8 mouse cellular contexts compared by ENCODE assay signal in the genomic region with DNA sequence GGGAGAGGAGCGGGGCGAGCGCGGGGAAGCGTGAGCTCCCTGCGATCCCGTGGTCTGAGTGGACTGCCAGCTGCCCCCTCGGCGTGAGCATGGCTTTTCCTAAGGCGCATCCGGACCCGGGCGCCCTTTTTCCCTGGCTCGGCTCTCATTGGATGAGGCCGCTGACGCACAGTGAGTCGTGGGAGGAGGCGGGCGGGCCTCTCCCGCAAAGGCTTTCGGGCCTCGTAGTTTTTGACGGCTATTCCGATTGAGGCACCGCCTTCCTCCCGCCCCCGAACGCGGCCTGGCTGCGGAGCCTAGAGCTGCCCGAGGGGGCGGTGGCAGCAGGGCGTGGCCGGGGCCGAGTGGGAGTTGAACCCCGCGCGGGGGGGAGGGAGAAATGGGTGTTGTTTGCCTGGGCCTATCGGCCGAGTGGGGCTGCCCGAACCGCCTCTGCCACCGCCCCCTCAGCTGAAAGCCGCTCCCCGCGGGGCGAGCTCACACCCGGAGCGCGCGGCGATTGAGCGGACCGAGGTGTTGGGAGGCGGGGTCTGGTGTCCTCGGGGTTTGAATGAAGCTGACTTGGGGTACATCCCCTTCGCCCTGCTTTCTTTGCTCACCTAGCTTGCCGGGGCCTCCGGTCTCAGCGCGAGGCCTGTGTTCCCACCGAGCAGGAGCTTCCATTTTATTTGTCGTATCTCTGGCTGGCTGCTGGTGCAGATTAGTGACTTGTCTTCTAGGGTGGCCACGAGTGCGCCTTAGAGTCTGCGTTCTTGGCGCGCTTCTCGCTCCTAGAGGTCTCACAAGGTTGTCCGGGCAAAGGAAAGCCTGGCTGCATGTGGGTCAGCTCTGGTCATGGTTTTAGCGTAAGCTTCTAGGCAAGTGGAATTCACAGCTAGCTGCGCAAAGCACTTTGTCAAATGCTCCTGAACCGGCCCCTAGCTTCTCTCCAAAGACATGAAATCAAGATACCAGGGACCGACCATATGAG. TPM values are rescaled to one million over a fixed set of nuclear protein-coding genes. Genes with fewer than 3 reads are reported as not detected.
A peak's percentile ranks its signal among the peaks of the same experiment; 100 is the strongest.
DNase-seq lines count a peak whose midpoint lies in the region; ATAC-seq lines count a peak whose summit lies in the region.

No protein-coding gene starts in this region.

- intact Hi-C loops in gastrocnemius, postnatal 14 days (cut with DNase I; ENCODE audit: low total_unique reads): no loop called here
- intact Hi-C loops in left cerebral cortex, postnatal 10 days (cut with DNase I): loop anchor here (10.0 kb wide), 2 partner anchors 153 to 553 kb away; no protein-coding TSS in a partner anchor

- peak; percentile 100 for DNase-seq in adrenal gland, adult (ENCODE audit: inconsistent age in 2 of 2, low spot score in 1 of 2)
- DNase-seq in embryo, embryonic 10.5 days (ENCODE audit: low spot score): peak; percentile 99
- DNase-seq in gastrocnemius, postnatal 14 days: peak; percentile 100
- DNase-seq in left cerebral cortex, postnatal 10 days (ENCODE audit: extremely low spot score in 1 of 2, low spot score in 2 of 2): peak; percentile 97 to 100
- DNase-seq in right cerebral cortex, postnatal 25 days: peak; percentile 99
- peak; percentile 99 to 100 for DNase-seq in urinary bladder, postnatal 4 days (ENCODE audit: low spot score in 2 of 2)

- peak; percentile 79 for ATAC-seq in inflammation-experienced regulatory T-cells, adult 6 months
- peak; percentile 60 for ATAC-seq in megakaryocyte-erythroid progenitor cell, adult 5-6 weeks (replicated peaks; ENCODE audit: low FRiP score, low TSS enrichment, poor library complexity, severe bottlenecking)

RNA-seq across cellular contexts. Expression of gene Sp4, which starts 0.9 kb away (rescaled TPM):
- 1 to 10 TPM; 8.3 to 8.8 TPM for total RNA-seq in gastrocnemius, postnatal 14 days (2021)
- polyA plus RNA-seq in inflammation-experienced regulatory T-cells, adult 6 months (2017; shearing (Covaris generic)): 10 to 100 TPM; 18.0 to 24.1 (median 20.7) TPM
- total RNA-seq in left cerebral cortex, postnatal 10 days (2021): 10 to 100 TPM; 29.0 to 29.4 TPM
- 24.5 and 31.1 TPM in 2 replicates for total RNA-seq in megakaryocyte-erythroid progenitor cell, adult 5-6 weeks (2014; fragmentation: Nextera tagmentation)
- total RNA-seq in megakaryocyte-erythroid progenitor cell, adult 5-6 weeks (2017): 33.3 and 38.4 TPM in 2 replicates

Comparison
In these comparisons a context has a peak if more than half of its experiments do, and no peak if none do; other contexts are left out.
1. Peak in every context shown above with its lines: DNase-seq and ATAC-seq.